Mouse (Mus musculus) adrenal gland, adult 8-10 months (tissue): Measurements from ENCODE around the gene Zfp839. TPM values are rescaled to one million over a fixed set of nuclear protein-coding genes. Genes with fewer than 3 reads are reported as not detected.

Experiments
- DNase-seq: peaks from one replicate; pipeline ENCODE4 v3.0.0; 2022
- total RNA-seq, 4 experiments: library from RNA; stranded (reverse); gene quantifications; 2 replicates each; pipeline ENCODE4 v1.2.4; 2022

Zfp839 gene
- total RNA-seq, result 10 to 100 TPM; 15.5 to 22.4 (median 18.4) TPM

- peak; percentile 82 for DNase-seq
Measured at GRCm38 (mm10) chr12:110850010-110850928, at the start of gene Zfp839. Gene Zfp839, plus strand, starts transcription at chr12:110850253.

- no peak for DNase-seq
Measured at GRCm38 (mm10) chr12:110801876-110802464, 48.1 kb upstream of the Zfp839 start.

- no peak for DNase-seq
Measured at GRCm38 (mm10) chr12:110802674-110803297, 47.3 kb upstream of the Zfp839 start.

GRCm38 (mm10) chr12:110804261-110804660, 45.8 kb upstream of the Zfp839 start:
- peak; percentile 48 for DNase-seq

GRCm38 (mm10) chr12:110806301-110806970, 43.6 kb upstream of the Zfp839 start:
- DNase-seq, result peak; percentile 21

GRCm38 (mm10) chr12:110808430-110808829, 41.6 kb upstream of the Zfp839 start:
- DNase-seq, result no peak

- no peak for DNase-seq
Measured at GRCm38 (mm10) chr12:110808848-110809247, 41.2 kb upstream of the Zfp839 start.

- no peak for DNase-seq
Measured at GRCm38 (mm10) chr12:110813132-110813531, 36.9 kb upstream of the Zfp839 start.

GRCm38 (mm10) chr12:110813624-110814023, 36.4 kb upstream of the Zfp839 start:
- DNase-seq, result no peak

- no peak for DNase-seq
Measured at GRCm38 (mm10) chr12:110814924-110815323, 35.1 kb upstream of the Zfp839 start.

- DNase-seq, result no peak
Measured at GRCm38 (mm10) chr12:110816833-110817232, 33.2 kb upstream of the Zfp839 start.

GRCm38 (mm10) chr12:110819367-110819766, 30.7 kb upstream of the Zfp839 start:
- no peak for DNase-seq

- no peak for DNase-seq
Measured at GRCm38 (mm10) chr12:110821787-110822186, 28.3 kb upstream of the Zfp839 start.

- DNase-seq, result no peak
Measured at GRCm38 (mm10) chr12:110822366-110822765, 27.7 kb upstream of the Zfp839 start.

- DNase-seq, result no peak
Measured at GRCm38 (mm10) chr12:110828908-110829307, 21.1 kb upstream of the Zfp839 start.

- DNase-seq, result no peak
Measured at GRCm38 (mm10) chr12:110830293-110831024, 19.6 kb upstream of the Zfp839 start.

- DNase-seq, result no peak
Measured at GRCm38 (mm10) chr12:110835182-110835581, 14.9 kb upstream of the Zfp839 start.

GRCm38 (mm10) chr12:110836729-110837128, 13.3 kb upstream of the Zfp839 start:
- DNase-seq, result no peak

- no peak for DNase-seq
Measured at GRCm38 (mm10) chr12:110837192-110837841, 12.7 kb upstream of the Zfp839 start.

GRCm38 (mm10) chr12:110837850-110838249, 12.2 kb upstream of the Zfp839 start:
- no peak for DNase-seq
